11 mouse cellular contexts compared by ENCODE assay signal in the genomic region with DNA sequence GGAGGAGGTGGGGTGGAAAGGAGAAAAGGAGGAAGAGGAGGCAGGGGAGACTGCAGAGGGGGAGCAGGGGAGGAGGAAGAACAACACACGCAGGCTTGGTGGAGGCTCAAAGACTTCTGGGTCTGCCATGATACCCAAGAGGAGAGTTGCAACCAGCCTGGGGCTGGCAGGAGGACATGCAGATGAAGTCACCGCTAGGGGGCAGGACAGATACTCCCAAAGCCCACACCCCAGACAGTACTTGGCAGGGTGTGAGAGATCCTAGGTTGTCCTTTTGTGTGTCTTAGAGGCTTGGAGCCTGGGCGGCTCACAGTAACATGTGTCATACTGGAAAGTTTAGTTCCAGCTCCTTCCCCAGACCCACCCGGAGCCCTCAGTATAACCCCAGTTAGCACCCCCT. TPM values are rescaled to one million over a fixed set of nuclear protein-coding genes. Genes with fewer than 3 reads are reported as not detected.
DNase-seq lines count a peak whose midpoint lies in the region; ATAC-seq lines count a peak whose summit lies in the region.
"Had no signal": no experiment of that assay in that cellular context is flagged by ENCODE, and none has a peak within 500 bp of the region (broad histone marks: within the 10 kb centered on the region; RNA-seq: fewer than 3 reads in every experiment).

No protein-coding gene starts in this region.

- no peak overlapping the region for H3K9ac ChIP-seq in midbrain, embryonic 15.5 days
- H3K9ac ChIP-seq in embryonic facial prominence, embryonic 14.5 days (ENCODE audit: low read depth, low read length): no peak overlapping the region
- no peak overlapping the region for H3K9ac ChIP-seq in midbrain, embryonic 14.5 days (replicated peaks; ENCODE audit: low read length)

- 52% methylated on average over 4 of the region's 4 CpGs for WGBS in midbrain, embryonic 10.5 days
- WGBS in midbrain, embryonic 15.5 days: 49% methylated on average over 4 of the region's 4 CpGs
- 40% methylated on average over 4 of the region's 4 CpGs for WGBS in embryonic facial prominence, embryonic 14.5 days
- 48% methylated on average over 4 of the region's 4 CpGs for WGBS in midbrain, embryonic 14.5 days

- no peaks in the 10 kb centered on the region for H3K36me3 ChIP-seq in midbrain, embryonic 10.5 days
- H3K36me3 ChIP-seq in midbrain, embryonic 15.5 days (replicated peaks): no peaks in the 10 kb centered on the region
- no peaks in the 10 kb centered on the region for H3K36me3 ChIP-seq in embryonic facial prominence, embryonic 14.5 days (ENCODE audit: control insufficient read depth, insufficient read depth, low read length)
- H3K36me3 ChIP-seq in midbrain, embryonic 14.5 days (ENCODE audit: control insufficient read depth, insufficient read depth, low read length): no peaks in the 10 kb centered on the region

- H3K4me1 ChIP-seq in midbrain, embryonic 10.5 days: no peaks in the 10 kb centered on the region
- no peaks in the 10 kb centered on the region for H3K4me1 ChIP-seq in midbrain, embryonic 15.5 days
- H3K4me1 ChIP-seq in embryonic facial prominence, embryonic 14.5 days (ENCODE audit: control insufficient read depth, insufficient read depth, low read length): no peaks in the 10 kb centered on the region
- H3K4me1 ChIP-seq in midbrain, embryonic 14.5 days (ENCODE audit: control insufficient read depth, insufficient read depth, low read length): no peaks in the 10 kb centered on the region

- H3K27me3 ChIP-seq in midbrain, embryonic 10.5 days (ENCODE audit: low read depth, poor library complexity, severe bottlenecking): no peaks in the 10 kb centered on the region
- H3K27me3 ChIP-seq in midbrain, embryonic 15.5 days (replicated peaks): no peaks in the 10 kb centered on the region
- H3K27me3 ChIP-seq in embryonic facial prominence, embryonic 14.5 days (replicated peaks; ENCODE audit: control insufficient read depth, insufficient read depth, low read length): no peaks in the 10 kb centered on the region
- H3K27me3 ChIP-seq in midbrain, embryonic 14.5 days (ENCODE audit: control insufficient read depth, insufficient read depth, low read length): no peaks in the 10 kb centered on the region

- H3K27ac ChIP-seq in midbrain, embryonic 10.5 days (replicated peaks): no peak overlapping the region
- no peak overlapping the region for H3K27ac ChIP-seq in midbrain, embryonic 15.5 days
- no peak overlapping the region for H3K27ac ChIP-seq in embryonic facial prominence, embryonic 14.5 days (replicated peaks; ENCODE audit: low read depth, low read length)
- no peak overlapping the region for H3K27ac ChIP-seq in midbrain, embryonic 14.5 days (replicated peaks; ENCODE audit: low read depth, low read length)

- DNase-seq in cerebellum, adult 11 months: peak; percentile 1
- DNase-seq in cerebellum, adult 9-10 months: no peak
- DNase-seq in midbrain, embryonic 10.5 days (ENCODE audit: low spot score): peak; percentile 16
- DNase-seq in embryonic facial prominence, embryonic 14.5 days (ENCODE audit: low spot score): peak; percentile 10
- peak; percentile 23 for DNase-seq in midbrain, embryonic 14.5 days
- DNase-seq in gastrocnemius, postnatal 25 days: no peak
- DNase-seq in frontal cortex, postnatal 25 days (ENCODE audit: low spot score in 2 of 2): no peak

- ATAC-seq in midbrain, embryonic 15.5 days (replicated peaks): no peak
- ATAC-seq in embryonic facial prominence, embryonic 14.5 days (ENCODE audit: low read depth): no peak; the same call in 1 of the 2 replicates
- ATAC-seq in midbrain, embryonic 14.5 days (ENCODE audit: low FRiP score, low TSS enrichment): no peak

- no peaks in the 10 kb centered on the region for H3K9me3 ChIP-seq in midbrain, embryonic 10.5 days (replicated peaks)
- H3K9me3 ChIP-seq in midbrain, embryonic 15.5 days: no peaks in the 10 kb centered on the region
- H3K9me3 ChIP-seq in embryonic facial prominence, embryonic 14.5 days (ENCODE audit: control insufficient read depth, low read length): no peaks in the 10 kb centered on the region
- H3K9me3 ChIP-seq in midbrain, embryonic 14.5 days (ENCODE audit: control insufficient read depth, low read length): no peaks in the 10 kb centered on the region

- H3K4me2 ChIP-seq in midbrain, embryonic 15.5 days: no peak overlapping the region
- no peak overlapping the region for H3K4me2 ChIP-seq in embryonic facial prominence, embryonic 14.5 days (ENCODE audit: low read depth, low read length)
- no peak overlapping the region for H3K4me2 ChIP-seq in midbrain, embryonic 14.5 days (ENCODE audit: low read length)

- no peak overlapping the region for H3K4me3 ChIP-seq in midbrain, embryonic 10.5 days
- no peak overlapping the region for H3K4me3 ChIP-seq in midbrain, embryonic 15.5 days
- H3K4me3 ChIP-seq in embryonic facial prominence, embryonic 14.5 days (ENCODE audit: low read depth, low read length): no peak overlapping the region
- H3K4me3 ChIP-seq in midbrain, embryonic 14.5 days (replicated peaks; ENCODE audit: low read depth, low read length): no peak overlapping the region

RNA-seq across cellular contexts. Expression of gene Klk15, which starts 5.0 kb away (rescaled TPM):
- polyA plus RNA-seq in midbrain, embryonic 10.5 days (2016; fragmentation: Nextera tagmentation; extraction: Ambion mirVana): not detected in 2 replicates
- polyA plus RNA-seq in midbrain, embryonic 15.5 days (2015; fragmentation: Nextera tagmentation; extraction: Ambion mirVana): not detected in 2 replicates
- not detected in 2 replicates for polyA plus RNA-seq in embryonic facial prominence, embryonic 14.5 days (2014; fragmentation: Nextera tagmentation; extraction: Ambion mirVana)
- polyA plus RNA-seq in midbrain, embryonic 14.5 days (2014; fragmentation: Nextera tagmentation; extraction: Ambion mirVana): not detected in 2 replicates
- total RNA-seq in gastrocnemius, postnatal 25 days (2021): not detected
- total RNA-seq: MEL had no signal
- polyA plus RNA-seq: heart, embryonic 14.5 days; neural tube, embryonic 14.5 days had no signal

RNA-seq across cellular contexts. Expression of gene Klk1b8, which starts 21.9 kb away (rescaled TPM):
- not detected in 2 replicates for polyA plus RNA-seq in midbrain, embryonic 10.5 days (2016; fragmentation: Nextera tagmentation; extraction: Ambion mirVana)
- polyA plus RNA-seq in midbrain, embryonic 15.5 days (2015; fragmentation: Nextera tagmentation; extraction: Ambion mirVana): not detected in 2 replicates
- polyA plus RNA-seq in embryonic facial prominence, embryonic 14.5 days (2014; fragmentation: Nextera tagmentation; extraction: Ambion mirVana): not detected in 2 replicates
- not detected in 2 replicates for polyA plus RNA-seq in midbrain, embryonic 14.5 days (2014; fragmentation: Nextera tagmentation; extraction: Ambion mirVana)
- not detected for total RNA-seq in gastrocnemius, postnatal 25 days (2021)
- total RNA-seq: MEL had no signal
- polyA plus RNA-seq: heart, embryonic 14.5 days; neural tube, embryonic 14.5 days had no signal

RNA-seq across cellular contexts. Expression of gene Klk1b1, which starts 38.0 kb away (rescaled TPM):
- polyA plus RNA-seq in midbrain, embryonic 10.5 days (2016; fragmentation: Nextera tagmentation; extraction: Ambion mirVana): not detected in 2 replicates
- polyA plus RNA-seq in midbrain, embryonic 15.5 days (2015; fragmentation: Nextera tagmentation; extraction: Ambion mirVana): not detected in 2 replicates
- not detected in 2 replicates for polyA plus RNA-seq in embryonic facial prominence, embryonic 14.5 days (2014; fragmentation: Nextera tagmentation; extraction: Ambion mirVana)
- not detected in 2 replicates for polyA plus RNA-seq in midbrain, embryonic 14.5 days (2014; fragmentation: Nextera tagmentation; extraction: Ambion mirVana)
- not detected for total RNA-seq in gastrocnemius, postnatal 25 days (2021)
- total RNA-seq: MEL had no signal
- polyA plus RNA-seq: heart, embryonic 14.5 days; neural tube, embryonic 14.5 days had no signal

RNA-seq across cellular contexts. Expression of gene Klk1b9, which starts 47.3 kb away (rescaled TPM):
- not detected in 2 replicates for polyA plus RNA-seq in midbrain, embryonic 10.5 days (2016; fragmentation: Nextera tagmentation; extraction: Ambion mirVana)
- not detected in 2 replicates for polyA plus RNA-seq in midbrain, embryonic 15.5 days (2015; fragmentation: Nextera tagmentation; extraction: Ambion mirVana)
- not detected in 2 replicates for polyA plus RNA-seq in embryonic facial prominence, embryonic 14.5 days (2014; fragmentation: Nextera tagmentation; extraction: Ambion mirVana)
- not detected in 2 replicates for polyA plus RNA-seq in midbrain, embryonic 14.5 days (2014; fragmentation: Nextera tagmentation; extraction: Ambion mirVana)
- not detected for total RNA-seq in gastrocnemius, postnatal 25 days (2021)
- total RNA-seq: MEL had no signal
- polyA plus RNA-seq: heart, embryonic 14.5 days; neural tube, embryonic 14.5 days had no signal

RNA-seq across cellular contexts. Expression of gene Klk4, which starts 47.6 kb away (rescaled TPM):
- not detected in 2 replicates for polyA plus RNA-seq in midbrain, embryonic 10.5 days (2016; fragmentation: Nextera tagmentation; extraction: Ambion mirVana)
- 0.18 TPM in 1 of 2 replicates, not detected in the other for polyA plus RNA-seq in midbrain, embryonic 15.5 days (2015; fragmentation: Nextera tagmentation; extraction: Ambion mirVana)
- polyA plus RNA-seq in embryonic facial prominence, embryonic 14.5 days (2014; fragmentation: Nextera tagmentation; extraction: Ambion mirVana): 0.14 TPM in 1 of 2 replicates, not detected in the other
- polyA plus RNA-seq in midbrain, embryonic 14.5 days (2014; fragmentation: Nextera tagmentation; extraction: Ambion mirVana): not detected in 2 replicates
- total RNA-seq in gastrocnemius, postnatal 25 days (2021): not detected
- total RNA-seq: MEL had no signal
- polyA plus RNA-seq: heart, embryonic 14.5 days had no signal

Comparison
In these comparisons a context has a peak if more than half of its experiments do, and no peak if none do; other contexts are left out.
1. DNase-seq: peak in cerebellum, adult 11 months (single experiment), midbrain, embryonic 10.5 days (single experiment), embryonic facial prominence, embryonic 14.5 days (single experiment) and midbrain, embryonic 14.5 days (single experiment); none in cerebellum, adult 9-10 months (single experiment), gastrocnemius, postnatal 25 days (single experiment) and frontal cortex, postnatal 25 days (0 of 2).